Mouse (Mus musculus) hindbrain, embryonic 14.5 days (tissue): Measurements from ENCODE around the gene Rasal1. TPM values are rescaled to one million over a fixed set of nuclear protein-coding genes. Genes with fewer than 3 reads are reported as not detected.
A peak's percentile ranks its signal among the peaks of the same experiment; 100 is the strongest.

ENCODE experiments used
- ATAC-seq: fragments of 200-750 bp; cut with Nextera tagmentation; 2 replicates; pipeline ENCODE4 v1.8.0; 2017; ENCODE audit warnings: moderate number of reproducible peaks, mild to moderate bottlenecking, moderate TSS enrichment, moderate library complexity; ENCODE audit not compliant: low FRiP score
- DNase-seq: peaks from one replicate; pipeline ENCODE4 v3.0.0-alpha.2; 2015; ENCODE audit warnings: low spot score
- H3K27ac ChIP-seq: fragments of 300-500 bp; sonication (generic); 2 replicates; pipeline ENCODE4 v1.5.1; 2014; ENCODE audit warnings: mild to moderate bottlenecking, moderate library complexity
- H3K27me3 ChIP-seq: fragments of 300-500 bp; sonication (generic); 2 replicates; pipeline ENCODE4 v1.6.1; 2014; ENCODE audit warnings: mild to moderate bottlenecking, low read length, mixed read lengths; ENCODE audit not compliant: control insufficient read depth, insufficient read depth
- H3K36me3 ChIP-seq: fragments of 300-500 bp; sonication (generic); replicated peaks from 2 replicates; pipeline ENCODE4 v1.6.1; 2014; ENCODE audit not compliant: control insufficient read depth, insufficient read depth
- H3K4me1 ChIP-seq: fragments of 300-500 bp; sonication (generic); replicated peaks from 2 replicates; pipeline ENCODE4 v1.6.1; 2014; ENCODE audit warnings: antibody characterized with exemption, low read length, mixed read lengths; ENCODE audit not compliant: control insufficient read depth, insufficient read depth
- H3K4me2 ChIP-seq: fragments of 300-500 bp; sonication (generic); replicated peaks from 2 replicates; pipeline ENCODE4 v1.6.1; 2014; ENCODE audit warnings: mild to moderate bottlenecking, moderate library complexity
- H3K4me3 ChIP-seq: fragments of 300-500 bp; sonication (generic); replicated peaks from 2 replicates; pipeline ENCODE4 v1.5.1; 2014; ENCODE audit warnings: mild to moderate bottlenecking, low read length
- H3K9ac ChIP-seq: fragments of 300-500 bp; sonication (generic); 2 replicates; pipeline ENCODE4 v1.6.1; 2014
- H3K9me3 ChIP-seq: fragments of 300-500 bp; sonication (generic); 2 replicates; pipeline ENCODE4 v1.6.1; 2016; ENCODE audit warnings: low read length; ENCODE audit not compliant: control insufficient read depth
- WGBS: fragments of 180-500 bp; shearing (Covaris S2); extraction: QIAGEN DNeasy Blood & Tissue Kit; methylation state at CpG from one replicate; pipeline ENCODE4 v1.1.7; 2014; 5-methylcytosine and 5-hydroxymethylcytosine counted together
- polyA plus RNA-seq: library from polyadenylated mRNA; unstranded; fragments of >200 nt; fragmentation: Nextera tagmentation; extraction: Ambion mirVana; gene quantifications from 2 replicates; pipeline ENCODE4 v1.2.1, GENCODE M21; 2014

The Rasal1 gene
- polyA plus RNA-seq, 1 experiment from 2014 or later = 0.31 TPM

GRCm38 (mm10) chr5:120620375-120621077 lies 28.1 kb upstream of the Rasal1 start:
- H3K9me3 ChIP-seq = no peaks in the 10 kb centered on the region
- H3K9ac ChIP-seq = no peak overlapping the region
- ATAC-seq = 0 out of 2 replicates have a peak, but pooled peaks have one; percentile 14
- no peak overlapping the region for H3K27ac ChIP-seq
- peak; percentile 90 for DNase-seq
- no peak overlapping the region for H3K4me2 ChIP-seq
- H3K36me3 ChIP-seq = peaks cover 92% of the 10 kb centered on the region
- H3K4me1 ChIP-seq = no peaks in the 10 kb centered on the region
- H3K27me3 ChIP-seq = no peaks in the 10 kb centered on the region
- 70% methylated on average over 18 of the region's 18 CpGs for WGBS
- no peak overlapping the region for H3K4me3 ChIP-seq

- Histone ChIP-seq H3K4me1 (no peaks in the 10 kb centered on the region), H3K4me3 (no peak overlapping the region), H3K9ac (0 out of 2 replicates have a peak overlapping the region, but pooled peaks have one; percentile 3), H3K9me3 (no peaks in the 10 kb centered on the region), H3K4me2 (no peak overlapping the region), H3K36me3 (peaks cover 96% of the 10 kb centered on the region), H3K27ac (no peak overlapping the region), H3K27me3 (no peaks in the 10 kb centered on the region)
- WGBS = 90% methylated on average over 23 of the region's 23 CpGs
- no peak for ATAC-seq
- DNase-seq = peak; percentile 21
Measured at GRCm38 (mm10) chr5:120621078-120621765, 27.4 kb upstream of the Rasal1 start.

- no peak for DNase-seq
- no peak overlapping the region for H3K27ac ChIP-seq
- ATAC-seq = no peak
- H3K27me3 ChIP-seq = no peaks in the 10 kb centered on the region
- no peaks in the 10 kb centered on the region for H3K4me1 ChIP-seq
- H3K4me3 ChIP-seq = no peak overlapping the region
- WGBS = 92% methylated on average over 10 of the region's 10 CpGs
- peaks cover 99% of the 10 kb centered on the region for H3K36me3 ChIP-seq
- no peaks in the 10 kb centered on the region for H3K9me3 ChIP-seq
- no peak overlapping the region for H3K9ac ChIP-seq
- H3K4me2 ChIP-seq = no peak overlapping the region
Measured at GRCm38 (mm10) chr5:120621846-120622197, 26.8 kb upstream of the Rasal1 start.

GRCm38 (mm10) chr5:120622198-120622851 lies 26.3 kb upstream of the Rasal1 start:
- DNase-seq = no peak
- no peak overlapping the region for H3K4me2 ChIP-seq
- no peaks in the 10 kb centered on the region for H3K9me3 ChIP-seq
- no peak overlapping the region for H3K9ac ChIP-seq
- H3K36me3 ChIP-seq = peaks cover 99% of the 10 kb centered on the region
- H3K27me3 ChIP-seq = no peaks in the 10 kb centered on the region
- H3K27ac ChIP-seq = no peak overlapping the region
- WGBS = 69% methylated on average over 5 of the region's 5 CpGs
- no peaks in the 10 kb centered on the region for H3K4me1 ChIP-seq
- no peak overlapping the region for H3K4me3 ChIP-seq
- no peak for ATAC-seq

- no peak overlapping the region for H3K4me3 ChIP-seq
- H3K4me2 ChIP-seq = no peak overlapping the region
- H3K27me3 ChIP-seq = no peaks in the 10 kb centered on the region; the same call in 1 of the 2 replicates
- 88% methylated on average over 10 of the region's 10 CpGs for WGBS
- ATAC-seq = no peak
- no peak overlapping the region; the same call in 1 of the 2 replicates for H3K9ac ChIP-seq
- no peaks in the 10 kb centered on the region for H3K9me3 ChIP-seq
- no peaks in the 10 kb centered on the region for H3K4me1 ChIP-seq
- no peak for DNase-seq
- peaks cover 89% of the 10 kb centered on the region for H3K36me3 ChIP-seq
- no peak overlapping the region for H3K27ac ChIP-seq
Measured at GRCm38 (mm10) chr5:120624427-120624826, 24.2 kb upstream of the Rasal1 start.

GRCm38 (mm10) chr5:120626399-120626798 lies 22.2 kb upstream of the Rasal1 start:
- Histone ChIP-seq H3K9ac (no peak overlapping the region), H3K4me3 (no peak overlapping the region), H3K4me2 (no peak overlapping the region), H3K36me3 (peaks cover 69% of the 10 kb centered on the region), H3K4me1 (no peaks in the 10 kb centered on the region), H3K9me3 (no peaks in the 10 kb centered on the region), H3K27me3 (peaks cover 9% of the 10 kb centered on the region), H3K27ac (no peak overlapping the region)
- WGBS = 35% methylated on average over 19 of the region's 19 CpGs
- ATAC-seq = no peak
- DNase-seq = no peak

GRCm38 (mm10) chr5:120627515-120628300 lies 20.9 kb upstream of the Rasal1 start:
- no peaks in the 10 kb centered on the region for H3K9me3 ChIP-seq
- no peaks in the 10 kb centered on the region for H3K4me1 ChIP-seq
- 72% methylated on average over 15 of the region's 15 CpGs for WGBS
- no peak overlapping the region for H3K4me2 ChIP-seq
- peaks cover 56% of the 10 kb centered on the region for H3K36me3 ChIP-seq
- no peak overlapping the region for H3K27ac ChIP-seq
- peaks cover 9% of the 10 kb centered on the region for H3K27me3 ChIP-seq
- DNase-seq = no peak
- no peak overlapping the region for H3K9ac ChIP-seq
- no peak for ATAC-seq
- no peak overlapping the region for H3K4me3 ChIP-seq

GRCm38 (mm10) chr5:120628624-120629023 lies 20.0 kb upstream of the Rasal1 start:
- Histone ChIP-seq H3K27me3 (peaks cover 9% of the 10 kb centered on the region), H3K4me2 (no peak overlapping the region), H3K27ac (no peak overlapping the region), H3K9ac (no peak overlapping the region), H3K9me3 (no peaks in the 10 kb centered on the region), H3K36me3 (peaks cover 47% of the 10 kb centered on the region), H3K4me3 (no peak overlapping the region), H3K4me1 (no peaks in the 10 kb centered on the region)
- no peak for DNase-seq
- no peak for ATAC-seq
- 59% methylated on average over 7 of the region's 7 CpGs for WGBS

- Histone ChIP-seq H3K27me3 (peaks cover 9% of the 10 kb centered on the region), H3K9me3 (no peaks in the 10 kb centered on the region)
Measured at GRCm38 (mm10) chr5:120631128-120631527, 17.5 kb upstream of the Rasal1 start.

More at GRCm38 (mm10) chr5:120631128-120631527, 17.5 kb upstream of the Rasal1 start:
- Histone ChIP-seq H3K36me3 (peaks cover 22% of the 10 kb centered on the region), H3K9ac (no peak overlapping the region; the same call in 1 of the 2 replicates), H3K4me1 (no peaks in the 10 kb centered on the region), H3K27ac (no peak overlapping the region), H3K4me3 (no peak overlapping the region), H3K4me2 (peak overlapping the region; percentile 43)
- ATAC-seq = no peak
- WGBS = 9% methylated on average over 29 of the region's 29 CpGs
- no peak for DNase-seq
